Mouse (Mus musculus): ENCODE measurements around the gene Sik3.
A peak's percentile ranks its signal among the peaks of the same experiment; 100 is the strongest.
"Not testable (repeated sequence)": the region's sequence is repeated elsewhere in the genome, so short reads cannot be mapped to it uniquely, and the experiment has no call there.

Gene Sik3

GRCm38 (mm10) chr9:46155026-46155425 lies 142.4 kb downstream of the Sik3 start:
- no peak for DNase-seq

GRCm38 (mm10) chr9:46155818-46156217 lies 143.2 kb downstream of the Sik3 start:
- DNase-seq: not testable (repeated sequence)

GRCm38 (mm10) chr9:46156711-46157110 lies 144.1 kb downstream of the Sik3 start:
- no peak for DNase-seq

- DNase-seq: no peak
These were observed 145.7 kb downstream of the Sik3 start for GRCm38 (mm10) chr9:46158273-46158813.

- DNase-seq: no peak
These were observed 150.8 kb downstream of the Sik3 start for GRCm38 (mm10) chr9:46163430-46163829.

GRCm38 (mm10) chr9:46168802-46169201 lies 156.2 kb downstream of the Sik3 start:
- DNase-seq: no peak

- DNase-seq: no peak
These were observed 159.6 kb downstream of the Sik3 start for GRCm38 (mm10) chr9:46172251-46172650.

GRCm38 (mm10) chr9:46172953-46173352 lies 160.3 kb downstream of the Sik3 start:
- DNase-seq: peak; percentile 39

GRCm38 (mm10) chr9:46173919-46174318 lies 161.3 kb downstream of the Sik3 start:
- DNase-seq: no peak

GRCm38 (mm10) chr9:46174770-46175294 lies 162.2 kb downstream of the Sik3 start:
- DNase-seq: no peak

GRCm38 (mm10) chr9:46175300-46175699 lies 162.7 kb downstream of the Sik3 start:
- DNase-seq: peak; percentile 90

- DNase-seq: peak; percentile 71
These were observed 163.3 kb downstream of the Sik3 start for GRCm38 (mm10) chr9:46175938-46176375.

GRCm38 (mm10) chr9:46176613-46177012 lies 164.0 kb downstream of the Sik3 start:
- DNase-seq: peak; percentile 47

GRCm38 (mm10) chr9:46178595-46178994 lies 166.0 kb downstream of the Sik3 start:
- no peak for DNase-seq

GRCm38 (mm10) chr9:46181297-46181696 lies 168.7 kb downstream of the Sik3 start:
- DNase-seq: no peak

- DNase-seq: no peak
These were observed 171.9 kb downstream of the Sik3 start for GRCm38 (mm10) chr9:46184542-46184941.

GRCm38 (mm10) chr9:46185191-46185590 lies 172.6 kb downstream of the Sik3 start:
- DNase-seq: peak; percentile 71

GRCm38 (mm10) chr9:46186387-46186786 lies 173.8 kb downstream of the Sik3 start:
- DNase-seq: no peak

GRCm38 (mm10) chr9:46188370-46188769 lies 175.8 kb downstream of the Sik3 start:
- no peak for DNase-seq

- no peak for DNase-seq
These were observed 176.3 kb downstream of the Sik3 start for GRCm38 (mm10) chr9:46188956-46189355.

- DNase-seq: no peak
These were observed 176.8 kb downstream of the Sik3 start for GRCm38 (mm10) chr9:46189381-46189780.

- DNase-seq: no peak
These were observed 178.6 kb downstream of the Sik3 start for GRCm38 (mm10) chr9:46191234-46191633.

GRCm38 (mm10) chr9:46191644-46192043 lies 179.0 kb downstream of the Sik3 start:
- DNase-seq: peak; percentile 49

- no peak for DNase-seq
These were observed 180.0 kb downstream of the Sik3 start for GRCm38 (mm10) chr9:46192642-46193041.

- DNase-seq: no peak
These were observed 182.2 kb downstream of the Sik3 start for GRCm38 (mm10) chr9:46194809-46195208.
